Mouse (Mus musculus) liver, postnatal 0 days (tissue): ENCODE data around the gene Flvcr2.

Experiments used
- CTCF ChIP-seq: sonication (generic); IDR thresholded peaks from 2 replicates; pipeline ENCODE4 v1.5.1; 2016; ENCODE audit warnings: antibody characterized with exemption, low read depth
- EP300 ChIP-seq: IDR thresholded peaks from 2 replicates; pipeline ENCODE4 v1.6.1; 2016; ENCODE audit warnings: antibody characterized with exemption, low read depth, mild to moderate bottlenecking

DNA sequence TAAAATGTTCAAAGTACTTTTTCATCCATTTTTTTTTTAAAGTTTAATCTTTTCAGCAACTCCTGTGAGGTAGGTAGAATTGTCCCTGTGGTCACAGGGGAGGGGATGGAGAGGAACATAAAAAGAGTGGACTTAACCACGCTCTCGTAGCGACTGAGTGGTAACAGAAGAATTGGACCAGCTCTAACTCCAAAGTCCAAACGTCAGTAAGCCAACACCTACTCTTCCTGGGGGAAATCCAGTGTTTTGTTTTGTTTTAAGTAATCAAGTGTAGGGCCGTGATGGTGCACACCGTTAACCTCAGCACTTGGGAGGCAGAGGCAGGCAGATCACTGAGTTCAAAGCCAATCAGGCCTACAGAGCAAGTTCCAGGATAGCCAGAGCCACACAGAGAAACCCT is 5.8 kb downstream of the Flvcr2 start:
- TF ChIP-seq CTCF (no peak), EP300 (no peak)
